Mouse (Mus musculus) thymus, postnatal 10 days (tissue): ENCODE measurements at regions not wholly inside any gene's neighbourhood (a gene's known extent, or its start where the extent isn't known, plus 50 kb on each side); places are given as distances from the start of the nearest gene placed in this dataset.

Experiments used
- DNase-seq, 2 experiments: peaks; one replicate each; pipeline ENCODE4 v3.0.0; 2021; ENCODE audit warnings: low spot score in 2 of 2

DNA sequence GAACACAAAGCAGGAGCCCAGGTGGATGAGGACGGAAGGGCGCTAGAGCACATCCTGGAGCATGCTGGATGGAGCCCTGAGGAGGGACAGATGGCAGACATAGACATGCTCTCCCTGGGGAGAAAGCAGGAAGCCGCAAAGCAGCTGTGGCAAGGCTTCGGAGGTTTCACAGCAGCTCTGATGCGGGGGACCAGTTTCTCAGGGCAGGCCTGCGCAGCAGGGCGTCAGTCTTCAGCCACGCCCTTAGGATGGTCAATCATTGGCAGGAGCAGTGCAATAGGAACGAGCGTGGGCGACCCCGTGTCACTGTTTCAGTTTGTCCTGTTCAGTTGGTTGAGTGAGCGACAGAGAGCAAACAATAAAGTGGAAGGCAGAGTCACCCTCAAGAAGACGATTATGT is 343.8 kb upstream of the Gm10131 start:
- DNase-seq = no peak

DNA sequence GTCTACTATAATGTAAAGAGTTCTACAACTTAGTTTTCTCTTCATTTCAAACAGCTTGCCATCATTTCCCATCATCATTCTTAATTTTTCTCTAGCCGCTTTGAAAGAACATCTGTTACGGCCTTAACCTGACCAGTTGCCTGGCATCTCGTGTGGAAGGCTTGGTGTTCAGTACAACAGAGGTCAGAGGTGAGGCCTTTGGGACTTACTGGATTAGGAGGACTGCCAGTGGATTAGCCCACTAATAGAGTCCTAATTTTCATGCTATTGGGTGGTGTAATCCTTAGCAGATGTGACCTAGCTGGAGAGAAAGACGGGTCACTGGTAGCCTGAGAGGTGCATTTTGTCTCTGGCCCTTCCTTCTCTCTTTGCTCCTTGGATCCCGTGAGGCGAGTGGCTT is 341.3 kb upstream of the Gm10131 start:
- DNase-seq = no peak

DNA sequence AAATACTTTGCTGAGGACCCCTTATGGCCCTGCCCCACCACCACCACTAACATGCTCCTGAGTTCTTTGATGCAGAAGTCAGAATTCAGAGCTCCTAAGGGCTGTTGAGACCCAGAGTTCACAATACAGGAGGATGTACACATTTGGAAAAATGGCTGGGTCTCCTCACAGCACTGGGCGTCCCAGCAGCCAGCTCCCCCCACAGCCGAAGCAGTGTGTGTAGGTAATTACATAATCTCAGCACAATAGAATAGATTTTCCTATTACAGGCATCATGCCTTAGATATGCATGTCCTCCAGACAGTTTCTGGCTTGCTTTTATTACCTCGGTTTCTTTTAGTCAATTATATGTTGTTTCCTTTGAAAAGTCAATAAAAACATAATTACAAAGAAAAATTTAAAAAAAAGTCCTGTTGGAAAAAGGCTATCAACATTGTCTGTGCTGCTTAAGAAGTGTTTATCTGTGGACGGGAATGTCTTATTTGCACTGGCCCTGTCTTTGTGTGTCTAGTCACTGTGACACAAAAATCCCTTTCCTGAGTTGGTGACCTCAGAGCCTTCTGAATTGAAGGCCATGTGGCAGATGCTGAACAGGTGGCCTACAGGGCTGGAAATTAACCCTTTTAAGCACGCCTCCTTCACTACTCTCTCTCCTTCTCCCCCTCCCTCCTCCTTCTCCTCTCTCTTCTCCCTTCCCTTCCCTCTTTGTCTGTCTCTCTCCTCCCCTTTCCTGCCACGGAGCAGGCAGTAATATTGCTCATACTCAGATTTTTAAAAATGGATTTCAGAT is 339.9 kb upstream of the Gm10131 start:
- no peak for DNase-seq

DNA sequence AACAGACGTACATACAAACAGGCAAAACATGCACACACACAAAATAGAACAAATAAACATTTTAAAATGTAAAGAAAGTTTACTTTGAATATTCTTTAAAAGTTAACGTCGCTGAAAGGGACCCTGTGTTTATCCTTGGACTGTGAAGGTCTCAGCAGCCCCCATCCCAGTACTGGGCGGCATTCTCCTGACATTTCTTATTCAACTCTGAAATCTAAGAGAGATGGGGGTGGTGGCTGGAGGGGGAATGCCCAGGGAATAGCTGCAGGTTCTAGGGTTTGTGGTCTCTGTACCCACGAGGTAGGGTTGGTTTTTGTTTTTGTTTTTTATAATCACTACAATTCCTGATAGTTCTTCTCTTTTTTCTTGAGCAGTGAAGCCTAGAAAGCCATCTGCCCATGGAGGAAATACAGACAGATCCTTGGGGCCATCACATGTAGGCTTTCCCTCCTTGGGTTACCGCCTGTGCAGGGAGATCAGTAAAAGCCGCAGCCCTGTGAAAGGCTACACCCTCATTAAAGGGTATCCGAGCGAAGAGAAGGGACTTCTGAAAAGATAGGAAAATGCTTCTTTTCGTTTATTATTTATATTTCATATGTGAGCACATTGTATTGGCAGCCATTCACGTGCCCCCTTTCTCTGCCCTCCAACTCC is 338.0 kb upstream of the Gm10131 start:
- DNase-seq = no peak

DNA sequence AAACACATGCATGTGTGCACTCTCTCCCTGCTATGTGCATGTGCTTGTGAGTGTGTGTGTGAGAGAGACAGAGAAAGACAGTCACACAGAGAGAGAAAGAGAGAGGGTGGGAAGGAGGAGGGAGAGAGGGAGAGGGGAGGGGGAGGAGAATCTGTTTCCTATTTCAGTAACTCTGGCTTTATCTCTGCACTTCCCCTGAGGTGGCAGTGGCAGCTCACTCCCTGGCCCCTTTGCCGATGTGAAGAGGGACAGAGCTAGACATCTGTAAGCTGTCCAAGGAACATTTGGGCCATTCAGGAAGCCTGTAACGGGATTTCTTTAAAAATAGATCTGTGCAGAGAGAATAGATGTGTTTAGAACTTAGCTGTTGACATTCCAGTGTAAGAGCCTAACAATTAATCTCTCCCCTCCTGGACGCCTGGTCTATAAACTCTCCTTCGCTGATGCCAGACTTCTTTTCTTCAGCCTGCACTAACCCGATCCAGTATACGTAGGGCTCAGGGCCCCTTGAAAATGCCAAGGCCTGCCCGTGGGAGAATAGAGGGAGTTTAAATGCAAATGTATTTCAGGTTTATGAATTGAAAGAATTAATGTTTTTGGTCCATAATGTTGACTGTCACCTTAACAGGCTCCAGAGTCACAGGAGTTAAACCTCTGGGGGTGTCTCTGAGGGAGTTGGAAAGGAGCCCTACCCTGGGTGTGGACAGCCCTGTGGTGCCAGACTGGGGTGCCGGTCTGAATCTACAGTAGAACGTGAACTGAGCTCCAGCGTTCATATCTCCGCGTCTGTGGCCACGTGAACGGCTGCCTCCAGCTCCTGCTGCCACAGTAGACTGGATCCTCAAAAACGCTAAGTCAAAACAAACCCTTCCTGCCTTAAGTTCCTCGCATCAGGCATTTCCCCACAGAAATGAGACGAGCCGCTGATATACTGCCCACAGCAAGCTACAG is 336.6 kb upstream of the Gm10131 start:
- DNase-seq = no peak

DNA sequence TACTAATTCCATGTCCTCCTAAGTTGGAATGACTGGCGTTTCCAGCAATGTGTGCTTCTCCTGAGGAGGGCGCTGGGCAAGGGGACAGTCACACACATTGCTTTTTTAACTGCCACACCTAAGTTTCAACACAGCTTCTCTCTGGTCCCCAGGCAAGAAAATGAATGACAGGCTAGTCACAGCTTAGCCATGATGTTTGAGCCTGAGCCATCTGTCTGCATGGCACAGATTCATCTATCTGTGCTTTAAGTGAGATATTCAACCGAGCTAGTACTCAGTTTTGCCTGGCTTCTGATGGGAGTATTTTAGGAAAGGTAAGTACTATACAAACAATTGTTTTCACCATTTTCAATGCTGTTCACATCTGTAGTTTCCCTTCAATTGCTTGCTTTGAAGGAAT is 331.2 kb upstream of the Gm10131 start:
- no peak for DNase-seq

DNA sequence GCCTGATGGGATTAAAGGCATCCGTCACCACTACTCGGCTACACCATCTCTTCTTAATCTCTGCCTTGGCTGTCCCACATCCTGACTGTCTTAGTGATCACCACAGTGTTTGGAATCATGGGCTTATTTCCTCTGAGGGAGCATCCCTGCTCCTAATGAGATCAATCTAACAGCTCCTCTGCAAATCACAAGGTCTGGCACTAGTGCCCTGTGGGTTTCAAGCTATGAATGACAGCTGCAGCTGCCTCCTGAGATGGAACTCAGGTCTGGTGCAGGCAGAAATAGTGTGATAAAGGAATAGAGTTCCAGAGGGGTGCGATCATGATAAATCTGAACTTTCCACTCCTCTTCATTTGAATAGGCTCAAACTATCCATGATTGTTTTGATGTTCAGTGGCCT is 330.2 kb upstream of the Gm10131 start:
- DNase-seq = no peak

DNA sequence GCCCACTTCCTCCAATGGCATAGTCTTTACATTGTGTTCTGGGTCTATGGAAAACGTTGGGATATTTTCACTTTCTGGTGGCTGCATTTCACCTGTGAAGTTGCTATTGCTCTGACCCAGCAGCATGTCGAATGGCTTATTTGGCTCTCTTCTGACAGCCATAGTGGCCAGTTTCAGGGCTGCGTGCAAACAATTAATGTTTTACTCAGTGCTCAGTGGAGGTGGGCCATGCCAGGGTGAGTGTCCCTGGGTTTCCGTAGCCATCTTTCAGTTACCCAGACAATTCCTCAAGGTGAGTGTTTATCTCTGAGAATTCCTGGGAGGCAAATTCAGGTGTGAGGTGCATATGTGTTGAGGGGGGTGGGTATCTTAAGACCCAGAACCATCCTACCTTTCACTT is 329.2 kb upstream of the Gm10131 start:
- DNase-seq = no peak

DNA sequence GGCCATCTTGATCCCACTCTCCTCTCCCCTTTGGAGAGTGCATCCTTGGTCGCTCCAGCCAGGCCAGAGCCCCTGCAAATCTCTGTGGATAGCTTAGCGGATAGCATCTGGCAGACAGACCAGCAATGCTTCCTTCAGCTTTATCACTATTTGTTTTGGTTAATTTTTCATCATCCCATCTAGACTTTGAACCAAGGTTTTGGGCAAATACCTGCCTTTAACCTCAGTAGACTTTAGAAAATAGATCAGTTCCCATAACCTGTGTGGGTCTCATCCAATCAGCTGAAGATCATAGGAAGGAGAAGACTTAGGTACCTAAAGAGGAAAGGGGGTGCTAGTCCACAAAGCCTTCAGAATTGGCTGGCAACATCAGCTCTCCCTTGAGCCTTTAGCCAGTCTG is 327.2 kb upstream of the Gm10131 start:
- DNase-seq = no peak

DNA sequence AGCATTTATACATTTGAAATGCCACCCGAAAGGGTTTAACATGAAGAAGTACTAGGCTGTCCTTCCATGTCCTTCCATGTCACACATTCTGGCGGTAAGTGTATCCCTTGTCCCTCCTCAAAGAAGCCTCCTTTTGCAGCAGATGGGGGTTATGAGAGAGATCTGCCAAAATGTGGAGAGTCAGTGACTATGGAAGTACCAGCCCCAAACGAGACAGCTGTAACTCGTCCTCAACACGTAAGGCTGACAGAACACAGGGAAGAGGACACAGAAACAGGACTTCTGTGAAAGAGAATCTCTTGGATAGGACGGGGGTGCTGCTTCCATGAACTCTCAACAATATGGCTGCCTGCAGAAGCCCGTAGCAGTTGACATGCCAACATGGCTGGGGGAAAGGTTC is 320.4 kb upstream of the Gm10131 start:
- DNase-seq = no peak

DNA sequence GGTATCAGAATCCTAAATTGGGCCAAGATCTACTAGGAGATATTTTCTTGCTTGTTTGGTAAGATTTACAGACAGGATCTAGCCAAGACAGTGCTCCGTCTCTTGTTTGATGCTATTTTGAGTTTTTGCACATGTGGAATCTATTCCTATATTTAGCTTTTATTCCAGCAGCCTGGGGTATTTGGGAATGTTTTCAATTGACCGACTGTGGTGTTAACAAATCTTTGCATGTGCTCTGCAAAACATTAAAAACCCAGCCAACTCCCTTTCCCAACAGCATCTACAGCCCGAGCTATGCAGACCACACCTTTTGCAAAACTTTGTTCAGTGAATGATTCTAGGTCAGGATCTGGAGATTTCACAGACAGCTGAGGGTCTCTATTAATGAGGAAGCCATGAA is 317.7 kb upstream of the Gm10131 start:
- no peak for DNase-seq

DNA sequence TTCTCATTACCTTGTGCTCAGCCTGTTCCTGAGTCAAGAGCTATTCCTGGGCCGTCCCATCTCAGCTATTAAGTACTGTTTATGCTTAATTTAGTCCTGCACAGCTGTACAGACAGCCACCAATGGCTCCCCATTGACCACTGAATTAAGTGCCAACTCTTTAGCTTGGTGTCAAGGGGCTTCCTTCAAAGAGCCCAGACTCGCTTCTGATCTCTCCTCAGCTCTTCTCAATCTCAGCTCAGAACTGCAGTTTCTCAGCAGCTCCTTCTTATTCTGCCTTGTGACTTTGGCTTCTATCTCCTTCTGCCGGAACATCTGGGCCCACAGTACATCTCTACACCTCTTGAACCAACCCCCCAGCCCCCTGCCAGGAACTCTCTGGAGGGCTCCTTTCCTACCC is 290.0 kb upstream of the Gm10131 start:
- DNase-seq = no peak

DNA sequence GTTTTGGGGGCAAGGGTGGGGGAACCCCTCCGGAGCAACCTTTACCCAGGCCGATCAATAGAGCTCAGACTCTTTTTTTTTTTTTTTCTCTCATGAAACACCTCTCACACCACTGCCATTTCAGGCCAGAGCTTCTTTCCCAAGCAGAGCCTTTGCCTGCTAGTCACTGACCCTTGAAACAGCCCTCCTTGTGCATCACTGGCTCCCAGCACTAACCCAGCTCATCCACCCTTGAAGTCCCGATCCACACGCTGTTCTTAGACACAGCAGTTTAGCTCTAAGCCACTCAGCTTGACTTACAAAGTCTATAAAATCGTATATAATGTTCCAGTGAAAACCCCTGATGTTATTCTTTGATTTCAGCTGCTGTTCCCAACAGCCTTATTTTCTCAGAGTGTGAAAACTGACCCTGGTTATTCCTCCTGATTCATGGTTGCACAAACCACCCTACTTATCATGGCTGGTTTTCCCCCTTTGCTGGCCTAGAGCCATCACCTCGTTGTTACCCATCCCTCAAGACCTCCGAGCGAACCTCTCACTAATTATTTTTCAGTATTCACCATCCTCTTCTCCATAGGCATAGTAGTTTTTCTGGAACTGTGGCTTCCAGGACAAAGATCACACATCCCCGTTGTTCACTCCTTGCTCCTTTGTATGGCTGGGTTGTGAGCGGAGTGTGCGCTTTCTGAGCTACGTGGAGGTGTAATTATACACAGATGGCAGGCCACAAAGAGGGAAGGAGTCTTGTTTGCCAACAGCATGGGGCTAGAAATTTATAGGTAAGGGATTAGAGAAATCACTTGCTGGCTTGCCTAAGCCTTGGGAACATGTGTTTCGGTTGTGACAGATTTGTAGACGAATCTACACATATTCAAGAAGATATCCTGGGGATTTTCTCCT is 287.6 kb upstream of the Gm10131 start:
- DNase-seq = no peak

DNA sequence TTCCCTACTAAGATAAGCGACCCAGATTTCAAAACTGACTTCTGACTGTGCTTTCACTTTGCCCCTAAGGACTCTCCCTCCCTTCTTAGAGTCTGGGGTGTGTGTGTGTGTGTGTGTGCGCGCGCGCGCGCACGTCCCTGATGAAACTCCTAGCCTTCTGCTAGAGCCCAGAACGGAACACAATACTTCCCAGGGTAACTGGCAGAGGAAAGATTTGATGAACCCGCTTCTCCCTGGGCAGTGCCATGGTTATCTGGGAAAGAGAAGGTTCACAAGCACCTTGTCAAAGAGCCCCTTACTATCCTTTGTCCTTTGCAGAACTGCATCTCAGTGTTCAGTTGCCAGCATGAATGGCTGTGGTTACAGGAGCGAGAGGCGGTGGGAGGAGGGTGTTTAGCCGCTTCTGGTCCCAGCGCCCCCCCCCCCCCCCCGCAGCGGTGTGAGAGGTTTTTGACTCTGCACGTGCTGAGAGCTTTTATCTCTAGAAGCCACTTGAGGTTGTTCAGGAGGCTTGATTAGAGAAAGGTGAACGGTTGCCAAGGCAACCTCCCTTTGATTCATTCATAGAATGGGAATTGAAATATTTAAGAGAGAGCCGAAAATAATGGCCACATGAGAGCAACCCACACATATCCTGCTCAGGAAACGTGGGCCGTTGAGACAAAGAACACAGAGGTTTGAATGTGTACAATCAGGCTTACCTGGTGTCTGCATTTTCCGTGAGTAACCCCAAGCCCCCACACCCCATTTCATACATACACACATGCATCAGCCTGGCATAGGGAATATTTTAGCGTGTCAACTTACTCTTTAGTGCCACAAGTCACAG is 286.3 kb upstream of the Gm10131 start:
- peak; percentile 14 to 26 for DNase-seq

DNA sequence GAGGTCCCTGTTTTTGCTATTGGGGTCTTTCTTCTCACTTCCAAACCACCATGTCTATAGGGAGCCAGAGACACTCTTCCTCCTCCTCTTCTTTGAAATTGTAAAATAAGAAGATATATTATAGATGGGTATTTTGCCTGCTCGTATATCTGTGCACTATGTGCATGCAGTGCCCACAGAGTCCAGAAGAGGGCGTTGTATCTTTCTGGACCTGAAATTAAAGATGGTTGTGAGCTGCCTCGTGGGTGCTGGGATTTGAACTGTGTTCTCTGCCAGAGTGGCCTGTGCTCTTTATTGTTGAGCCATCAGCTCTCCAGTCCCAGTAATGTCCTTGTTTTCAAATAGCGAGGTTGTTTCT is 285.7 kb upstream of the Gm10131 start:
- peak in 1 of 2 experiments; percentile 25 for DNase-seq

DNA sequence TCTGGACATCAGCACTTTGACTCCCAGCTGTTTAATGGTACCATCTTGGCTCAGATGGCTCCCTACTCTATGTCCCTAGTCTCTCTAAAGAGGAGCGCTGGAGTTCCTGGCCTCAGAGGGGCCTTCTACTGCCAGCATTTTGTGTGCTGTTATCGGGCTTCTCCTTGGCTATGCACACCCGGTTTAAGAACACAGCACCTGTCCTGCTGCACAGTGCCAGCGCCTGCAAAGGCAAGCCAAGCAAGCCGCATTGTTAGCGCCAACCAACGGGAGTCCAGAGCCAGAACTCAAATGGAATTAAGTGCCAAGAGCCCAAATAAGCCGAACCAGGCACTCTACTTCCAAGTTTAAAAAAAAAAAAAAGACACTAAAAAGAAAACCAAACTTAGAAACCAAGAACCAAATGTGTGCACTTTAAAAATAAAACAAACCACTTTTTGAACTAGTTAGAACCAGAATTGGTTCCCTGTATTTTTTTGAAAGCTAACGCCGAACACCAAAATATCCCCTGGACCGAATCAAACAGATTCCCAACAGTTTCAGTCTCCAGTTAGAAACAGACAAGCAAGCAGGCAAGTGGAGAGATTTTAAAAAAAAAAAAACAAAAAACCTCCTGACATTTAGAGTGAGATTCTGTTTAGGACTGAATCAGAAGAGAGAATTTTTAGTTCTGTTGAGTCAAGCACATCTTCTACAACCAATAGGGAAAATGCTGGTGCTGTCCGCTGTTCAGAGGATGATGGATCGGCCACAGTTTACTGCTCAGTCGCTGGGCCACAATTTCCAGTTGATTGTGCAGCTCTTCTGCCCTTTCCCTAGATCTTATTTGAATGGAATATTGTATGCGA is 281.7 kb upstream of the Gm10131 start:
- DNase-seq = no peak

DNA sequence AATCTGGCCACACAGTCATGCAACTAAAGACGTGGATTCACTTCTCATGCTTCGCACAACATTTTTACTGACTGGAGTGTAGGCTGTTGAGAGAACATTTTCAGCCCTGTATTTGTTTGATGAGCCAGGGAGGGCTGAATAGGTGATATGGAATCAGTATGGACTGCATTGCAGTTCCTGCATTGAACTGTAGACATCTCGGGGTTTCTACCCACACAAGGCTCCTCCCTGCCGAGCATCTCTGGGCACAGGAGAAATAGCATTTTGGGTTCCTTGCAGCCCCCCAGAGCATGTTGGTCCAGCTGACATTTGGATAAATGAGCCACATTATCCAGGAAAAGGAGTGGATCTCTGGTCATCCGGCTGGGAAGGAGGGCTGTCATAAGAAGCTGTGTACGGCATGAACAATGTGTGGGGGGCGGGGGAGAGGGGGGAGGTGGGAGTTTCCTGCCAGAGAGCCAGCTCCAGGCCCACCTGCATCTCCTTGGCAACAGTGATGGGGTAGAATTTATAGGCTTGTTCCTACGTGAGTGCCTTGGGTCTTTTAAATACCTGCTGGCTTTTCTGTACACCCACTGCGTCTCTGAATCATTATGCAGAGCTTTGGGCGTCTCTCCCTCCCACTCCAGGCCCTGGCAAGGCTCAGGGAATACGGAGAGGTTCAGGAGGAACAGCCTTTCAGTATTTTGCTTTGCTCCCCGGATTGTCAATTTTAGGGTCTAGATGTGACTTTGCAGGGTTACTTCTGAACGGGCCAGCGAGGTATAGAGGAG is 280.9 kb upstream of the Gm10131 start:
- DNase-seq = no peak

DNA sequence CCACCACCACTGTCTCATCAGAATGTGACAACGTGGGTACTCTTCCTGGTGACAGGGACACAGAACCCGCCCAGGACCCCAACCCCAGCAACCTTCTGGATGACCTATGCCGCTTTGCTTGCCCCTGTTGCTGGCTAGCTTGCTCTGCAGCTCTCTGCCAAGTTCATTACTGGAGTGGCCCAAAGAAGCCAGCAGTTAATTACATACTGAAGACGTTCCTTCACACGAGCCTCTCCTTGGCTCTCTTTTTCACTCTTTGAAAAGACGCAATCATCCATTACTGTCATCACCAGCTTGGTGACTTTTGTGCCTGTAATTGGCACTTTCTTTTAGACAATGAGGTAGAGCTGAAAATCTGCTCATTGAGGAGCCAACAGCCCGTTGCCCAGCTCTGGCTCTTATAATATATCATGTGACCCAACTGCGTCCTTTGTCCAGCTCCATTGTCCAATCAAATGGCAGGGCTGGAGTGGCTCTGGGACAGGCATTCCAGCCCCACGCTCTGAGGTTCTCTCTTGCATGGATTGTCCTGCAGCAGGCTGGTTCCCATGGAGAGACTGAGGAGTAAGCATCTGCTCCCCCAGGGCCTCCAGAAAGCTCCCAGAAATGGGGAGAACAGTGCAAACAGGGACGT is 274.4 kb upstream of the Gm10131 start:
- no peak for DNase-seq
